Mouse (Mus musculus) ES-E14 (cell line): ENCODE results near the gene Fam229a. TPM values are rescaled to one million over a fixed set of nuclear protein-coding genes. Genes with fewer than 3 reads are reported as not detected.

ENCODE experiments used
- DNase-seq: peaks from one replicate; pipeline ENCODE4 v3.0.0-alpha.2; 2013; ENCODE audit warnings: low read depth, low spot score
- H3K27ac ChIP-seq: 2 replicates; pipeline ENCODE4 v1.5.1; 2012; ENCODE audit warnings: low read depth, mild to moderate bottlenecking, low read length, moderate library complexity, mixed read lengths; ENCODE audit not compliant: poor library complexity, insufficient read depth, severe bottlenecking
- H3K36me3 ChIP-seq: 2 replicates; pipeline ENCODE4 v1.6.1; 2012; ENCODE audit warnings: mild to moderate bottlenecking, low read length, moderate library complexity, mixed read lengths; ENCODE audit not compliant: control insufficient read depth, poor library complexity, insufficient read depth, severe bottlenecking
- H3K4me1 ChIP-seq, 2 experiments: fragments of 150-350 bp in 1 of 2; sonication (generic) in 1 of 2; 2 replicates each; pipeline ENCODE4 v1.6.1; 2012; ENCODE audit warnings: low read length in 2 of 2, mild to moderate bottlenecking in 1 of 2, mixed read lengths in 1 of 2; ENCODE audit not compliant: control insufficient read depth in 2 of 2, insufficient read depth in 2 of 2, poor library complexity in 1 of 2
- H3K4me3 ChIP-seq, 2 experiments: fragments of 150-350 bp in 1 of 2; sonication (generic) in 1 of 2; 2 replicates each; pipeline ENCODE4 v1.5.1; 2012; ENCODE audit warnings: low read length in 2 of 2, low read depth in 1 of 2, mild to moderate bottlenecking in 1 of 2, mixed read lengths in 1 of 2; ENCODE audit not compliant: insufficient read depth in 1 of 2, poor library complexity in 1 of 2, severe bottlenecking in 1 of 2
- H3K9ac ChIP-seq: 2 replicates; pipeline ENCODE4 v1.6.1; 2012; ENCODE audit warnings: low read depth, mild to moderate bottlenecking, low read length, mixed read lengths; ENCODE audit not compliant: poor library complexity, insufficient read depth, severe bottlenecking
- H3K9me3 ChIP-seq: fragments of 150-350 bp; sonication (generic); 2 replicates; pipeline ENCODE4 v1.6.1; 2012; ENCODE audit warnings: low read depth, mild to moderate bottlenecking, low read length; ENCODE audit not compliant: control insufficient read depth, insufficient read depth
- CHD2 ChIP-seq: IDR thresholded peaks from 2 replicates; pipeline ENCODE4 v1.6.1; 2014; ENCODE audit warnings: mild to moderate bottlenecking, low read depth, low read length, inconsistent platforms
- HCFC1 ChIP-seq: IDR thresholded peaks from 2 replicates; pipeline ENCODE4 v1.6.1; 2012; ENCODE audit warnings: low read length, inconsistent platforms, borderline replicate concordance; ENCODE audit not compliant: insufficient read depth
- MAFK ChIP-seq: IDR thresholded peaks from 2 replicates; pipeline ENCODE4 v1.6.1; 2014; ENCODE audit warnings: mild to moderate bottlenecking, low read depth, low read length, inconsistent platforms; ENCODE audit not compliant: insufficient read depth
- ZC3H11A ChIP-seq: IDR thresholded peaks from 2 replicates; pipeline ENCODE4 v1.6.1; 2012; ENCODE audit warnings: low read depth, mild to moderate bottlenecking, inconsistent platforms, low read length, borderline replicate concordance
- ZNF384 ChIP-seq: IDR thresholded peaks from 2 replicates; pipeline ENCODE4 v1.6.1; 2012; ENCODE audit warnings: low read depth, low read length, inconsistent platforms
- in situ Hi-C, 2 experiments: fragments of 600-800 bp; cut with MboI; formaldehyde crosslinking; loops; one replicate each; pipeline ENCODE4 v1.15.1; 2025; ENCODE audit warnings: low sequenced_read_pairs in 2 of 2, inconsistent platforms in 1 of 2; ENCODE audit not compliant: unreplicated experiment in 2 of 2
- total RNA-seq: library from RNA; depleted of rRNA; stranded (reverse); fragments of 300-350 nt; gene quantifications from 2 replicates; pipeline ENCODE4 v1.2.3, GENCODE M21; 2012

Fam229a gene
- total RNA-seq, 1 experiment = not detected

- Histone ChIP-seq H3K4me3 (no peak overlapping the region), H3K9me3 (no peaks in the 10 kb centered on the region), H3K36me3 (no peaks in the 10 kb centered on the region), H3K4me1 (peaks cover 0 to 4% of the 10 kb centered on the region in 2 experiments; a peak in 1 of 4 replicates), H3K27ac (no peak overlapping the region), H3K9ac (no peak overlapping the region)
- in situ Hi-C loops = loop anchor here (5.0 to 10.0 kb wide), 2 partner anchors 105 to 107 kb away; no protein-coding TSS in a partner anchor
- DNase-seq = no peak
- TF ChIP-seq HCFC1 = no peak
- no peak for TF ChIP-seq ZC3H11A
- no peak for TF ChIP-seq CHD2
- no peak for TF ChIP-seq MAFK
- TF ChIP-seq ZNF384 = no peak
Observed at GRCm38 (mm10) chr4:129459726-129460125, 31.3 kb upstream of the Fam229a start.

DNA sequence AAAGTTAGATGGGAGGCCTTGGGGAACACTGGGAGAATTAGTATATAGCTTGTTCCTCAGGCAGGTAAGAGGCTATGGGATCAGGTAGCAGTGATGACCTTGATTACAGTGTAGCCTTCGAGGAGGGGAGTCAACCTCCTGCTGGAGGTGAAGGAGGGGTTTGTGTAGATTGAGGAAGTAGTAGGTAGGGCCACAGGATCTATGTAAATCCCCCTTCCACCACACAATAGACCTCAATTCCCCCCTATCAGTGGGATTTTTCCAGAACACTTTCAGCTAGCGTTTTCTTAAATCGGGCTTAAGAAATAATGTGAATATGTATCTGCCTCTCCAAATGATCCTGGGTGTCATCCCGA lies 30.2 kb upstream of the Fam229a start:
- in situ Hi-C loops = no loop called here
- TF ChIP-seq HCFC1 = no peak
- no peak for TF ChIP-seq ZNF384
- no peak for TF ChIP-seq MAFK
- Histone ChIP-seq H3K9ac (peak overlapping the region; percentile 24; the same call in 1 of the 2 replicates), H3K27ac (no peak overlapping the region; the same call in 1 of the 2 replicates), H3K9me3 (no peaks in the 10 kb centered on the region), H3K36me3 (peaks cover 5% of the 10 kb centered on the region), H3K4me3 (peak overlapping the region; percentile 58 to 66), H3K4me1 (peaks cover 0 to 4% of the 10 kb centered on the region in 2 experiments; a peak in 1 of 4 replicates)
- DNase-seq = no peak

GRCm38 (mm10) chr4:129461183-129461960 lies 29.6 kb upstream of the Fam229a start, which contains the start of gene Bsdc1:
TSS of gene Bsdc1 (plus strand) at chr4:129461581.
- Histone ChIP-seq H3K4me3 (peak within 1 kb of the TSS; percentile 84 to 99), H3K36me3 (peaks cover 9% of the 10 kb centered on the region), H3K9ac (peak within 1 kb of the TSS; percentile 84), H3K9me3 (no peaks in the 10 kb centered on the region), H3K4me1 (peaks cover 0 to 4% of the 10 kb centered on the region in 2 experiments; a peak in 1 of 4 replicates), H3K27ac (peak within 1 kb of the TSS; percentile 20)
- in situ Hi-C loops = no loop called here
- TF ChIP-seq CHD2 (peak; percentile 62), MAFK (no peak)
- DNase-seq = peak; percentile 100

GRCm38 (mm10) chr4:129462118-129462517 lies 28.9 kb upstream of the Fam229a start:
- H3K27ac ChIP-seq = no peak overlapping the region
- H3K9me3 ChIP-seq = no peaks in the 10 kb centered on the region
- in situ Hi-C loops = no loop called here
- peaks cover 0 to 4% of the 10 kb centered on the region in 2 experiments; a peak in 1 of 4 replicates for H3K4me1 ChIP-seq
- H3K9ac ChIP-seq = peak overlapping the region; percentile 70
- H3K36me3 ChIP-seq = peaks cover 13% of the 10 kb centered on the region
- TF ChIP-seq ZNF384 (no peak), MAFK (no peak)
- H3K4me3 ChIP-seq = peak overlapping the region; percentile 84 to 99
- DNase-seq = no peak
